Mouse (Mus musculus) layer of hippocampus, adult 9-11 months (tissue): Measurements from ENCODE around the gene Nat9.

Experiments
- DNase-seq: peaks from one replicate; pipeline ENCODE4 v3.0.0; 2022

Nat9 gene

GRCm38 (mm10) chr11:115150741-115151254, 36.9 kb downstream of the Nat9 start:
- no peak for DNase-seq

GRCm38 (mm10) chr11:115147813-115148212, 39.8 kb downstream of the Nat9 start:
- DNase-seq = no peak

GRCm38 (mm10) chr11:115141970-115142369, 45.7 kb downstream of the Nat9 start:
- DNase-seq = no peak

GRCm38 (mm10) chr11:115138597-115139262, 48.9 kb downstream of the Nat9 start:
- DNase-seq = peak; percentile 45

GRCm38 (mm10) chr11:115133800-115134199, 53.9 kb downstream of the Nat9 start, which contains the start of gene Cd300lf:
Gene Cd300lf, minus strand, starts transcription at chr11:115133992.
- peak; percentile 71 for DNase-seq
